Mouse (Mus musculus): Measurements from ENCODE around the gene Fgfr1op. TPM values are rescaled to one million over a fixed set of nuclear protein-coding genes. Genes with fewer than 3 reads are reported as not detected.

Fgfr1op gene
- polyA plus RNA-seq, 1 experiment from 2014 or later = 45.9 TPM

DNA sequence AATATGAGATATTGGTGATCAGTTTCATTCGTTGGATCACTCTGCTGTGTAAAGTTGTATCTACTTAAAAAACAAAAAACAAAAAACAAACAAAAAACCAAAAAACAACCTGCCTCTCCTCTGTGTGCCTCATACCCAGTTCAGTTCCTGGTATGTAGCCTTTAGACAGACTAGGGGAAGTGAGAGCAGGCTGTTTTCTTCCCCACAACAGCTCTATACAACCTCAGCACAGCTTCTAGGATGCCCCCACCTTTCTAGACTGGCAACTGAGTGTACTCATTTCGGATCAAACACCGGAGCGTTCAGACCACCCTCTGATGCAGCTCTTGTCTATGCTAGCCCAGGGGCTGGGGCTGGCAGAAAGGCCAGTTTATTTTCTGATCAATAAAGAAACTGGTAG, 60.4 kb downstream of the Fgfr1op start:
- Histone ChIP-seq H3K9me3 (ENCODE audit: control insufficient read depth, low read length) (no peaks in the 10 kb centered on the region), H3K4me1 (replicated peaks; ENCODE audit: control insufficient read depth, insufficient read depth, low read length) (no peaks in the 10 kb centered on the region), H3K4me2 (replicated peaks; ENCODE audit: low read depth, low read length) (no peak overlapping the region), H3K4me3 (ENCODE audit: low read depth, low read length) (no peak overlapping the region), H3K36me3 (ENCODE audit: control insufficient read depth, insufficient read depth, low read length) (no peaks in the 10 kb centered on the region), H3K27me3 (ENCODE audit: control insufficient read depth, insufficient read depth, low read length) (no peaks in the 10 kb centered on the region), H3K9ac (ENCODE audit: low read depth, low read length) (no peak overlapping the region), H3K27ac (ENCODE audit: low read depth, low read length) (no peak overlapping the region)
- no peak for DNase-seq (ENCODE audit: low spot score)
- ATAC-seq (ENCODE audit: low FRiP score) = no peak
- WGBS = 82% methylated on average over 4 of the region's 4 CpGs

DNA sequence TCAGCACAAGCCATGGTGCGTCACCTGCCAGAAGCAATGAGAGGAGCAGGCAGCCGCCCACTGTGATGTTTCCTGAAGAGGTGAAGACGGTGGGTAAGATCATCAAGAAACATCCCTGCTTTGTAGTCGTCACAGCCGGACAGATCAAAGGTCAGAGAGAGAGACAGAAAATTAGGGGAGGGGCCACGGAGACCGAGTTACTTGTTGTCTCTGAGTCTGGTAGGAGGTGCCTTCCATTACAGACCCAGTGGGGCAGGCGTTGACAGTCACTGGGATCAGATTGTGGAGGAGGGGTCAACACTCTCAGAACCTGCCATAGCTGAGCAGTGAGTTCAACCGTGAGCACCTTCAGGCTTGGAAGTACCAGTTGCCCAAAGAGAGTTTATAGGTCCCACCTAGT, 63.3 kb downstream of the Fgfr1op start:
- H3K4me1 ChIP-seq (replicated peaks; ENCODE audit: control insufficient read depth, insufficient read depth, low read length) = no peaks in the 10 kb centered on the region
- no peak overlapping the region for H3K4me2 ChIP-seq (replicated peaks; ENCODE audit: low read depth, low read length)
- H3K4me3 ChIP-seq (ENCODE audit: low read depth, low read length) = no peak overlapping the region
- WGBS = 40% methylated on average over 9 of the region's 9 CpGs
- no peak for ATAC-seq (ENCODE audit: low FRiP score)
- H3K27me3 ChIP-seq (ENCODE audit: control insufficient read depth, insufficient read depth, low read length) = no peaks in the 10 kb centered on the region
- H3K36me3 ChIP-seq (ENCODE audit: control insufficient read depth, insufficient read depth, low read length) = no peaks in the 10 kb centered on the region
- no peak overlapping the region for H3K27ac ChIP-seq (ENCODE audit: low read depth, low read length)
- H3K9ac ChIP-seq (ENCODE audit: low read depth, low read length) = no peak overlapping the region
- H3K9me3 ChIP-seq (ENCODE audit: control insufficient read depth, low read length) = no peaks in the 10 kb centered on the region
- no peak for DNase-seq (ENCODE audit: low spot score)

DNA sequence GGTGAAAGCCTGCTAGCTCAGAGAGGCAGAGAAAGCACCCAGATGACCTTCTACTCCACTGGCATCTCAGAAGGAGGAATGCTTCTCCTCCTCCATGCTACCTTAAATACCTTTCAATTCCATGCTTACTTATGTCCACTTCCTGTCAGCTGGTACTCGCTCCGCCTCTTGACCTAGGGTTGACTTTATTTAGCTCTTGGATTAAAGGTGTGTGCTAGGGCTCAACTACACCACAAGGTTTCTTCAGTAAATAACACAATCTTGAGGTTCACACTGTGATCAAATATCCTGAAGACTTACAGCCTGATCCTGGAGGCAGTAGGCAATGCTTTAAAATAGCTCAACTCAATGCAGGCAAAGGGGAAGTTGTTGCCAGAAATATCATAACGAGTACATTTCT, 64.3 kb downstream of the Fgfr1op start:
- H3K27ac ChIP-seq (ENCODE audit: low read depth, low read length) = no peak overlapping the region
- WGBS = 94% methylated on average over 3 of the region's 3 CpGs

DNA sequence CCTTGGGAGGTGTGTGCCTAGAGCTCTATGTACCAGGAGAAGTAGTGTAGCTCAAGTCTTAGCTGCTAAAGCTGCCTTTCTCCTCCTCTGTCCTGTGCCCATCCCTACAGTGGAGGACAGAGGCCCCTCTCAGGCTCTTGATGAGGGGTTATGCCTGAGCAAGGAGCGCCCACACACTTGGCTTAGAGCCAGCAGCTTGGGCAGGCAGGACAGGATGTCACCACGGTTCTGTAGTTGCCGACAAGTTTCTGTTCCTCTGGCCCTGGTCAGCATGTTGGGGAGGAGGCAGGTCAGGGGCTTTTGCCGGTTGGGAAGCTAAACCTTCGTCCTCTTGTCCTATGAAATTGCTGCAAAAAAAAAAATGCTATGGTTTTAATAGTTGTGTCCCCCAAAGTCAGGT, 66.8 kb downstream of the Fgfr1op start:
- no peak overlapping the region for H3K9ac ChIP-seq (ENCODE audit: low read depth, low read length)
- no peaks in the 10 kb centered on the region for H3K27me3 ChIP-seq (ENCODE audit: control insufficient read depth, insufficient read depth, low read length)
- no peaks in the 10 kb centered on the region for H3K36me3 ChIP-seq (ENCODE audit: control insufficient read depth, insufficient read depth, low read length)
- 80% methylated on average over 5 of the region's 5 CpGs for WGBS
- no peaks in the 10 kb centered on the region for H3K9me3 ChIP-seq (ENCODE audit: control insufficient read depth, low read length)
- no peak overlapping the region for H3K4me2 ChIP-seq (replicated peaks; ENCODE audit: low read depth, low read length)
- no peak overlapping the region for H3K27ac ChIP-seq (ENCODE audit: low read depth, low read length)
- H3K4me1 ChIP-seq (replicated peaks; ENCODE audit: control insufficient read depth, insufficient read depth, low read length) = no peaks in the 10 kb centered on the region
- DNase-seq (ENCODE audit: low spot score) (no peak), ATAC-seq (ENCODE audit: low FRiP score) (no peak)
- no peak overlapping the region for H3K4me3 ChIP-seq (ENCODE audit: low read depth, low read length)

More for the DNA sequence above, 64.3 kb downstream of the Fgfr1op start:
- Histone ChIP-seq H3K36me3 (ENCODE audit: control insufficient read depth, insufficient read depth, low read length) (no peaks in the 10 kb centered on the region), H3K9me3 (ENCODE audit: control insufficient read depth, low read length) (no peaks in the 10 kb centered on the region), H3K4me2 (replicated peaks; ENCODE audit: low read depth, low read length) (no peak overlapping the region), H3K4me3 (ENCODE audit: low read depth, low read length) (no peak overlapping the region), H3K27me3 (ENCODE audit: control insufficient read depth, insufficient read depth, low read length) (no peaks in the 10 kb centered on the region), H3K4me1 (replicated peaks; ENCODE audit: control insufficient read depth, insufficient read depth, low read length) (no peaks in the 10 kb centered on the region), H3K9ac (ENCODE audit: low read depth, low read length) (no peak overlapping the region)
- ATAC-seq (ENCODE audit: low FRiP score) (no peak), DNase-seq (ENCODE audit: low spot score) (no peak)

DNA sequence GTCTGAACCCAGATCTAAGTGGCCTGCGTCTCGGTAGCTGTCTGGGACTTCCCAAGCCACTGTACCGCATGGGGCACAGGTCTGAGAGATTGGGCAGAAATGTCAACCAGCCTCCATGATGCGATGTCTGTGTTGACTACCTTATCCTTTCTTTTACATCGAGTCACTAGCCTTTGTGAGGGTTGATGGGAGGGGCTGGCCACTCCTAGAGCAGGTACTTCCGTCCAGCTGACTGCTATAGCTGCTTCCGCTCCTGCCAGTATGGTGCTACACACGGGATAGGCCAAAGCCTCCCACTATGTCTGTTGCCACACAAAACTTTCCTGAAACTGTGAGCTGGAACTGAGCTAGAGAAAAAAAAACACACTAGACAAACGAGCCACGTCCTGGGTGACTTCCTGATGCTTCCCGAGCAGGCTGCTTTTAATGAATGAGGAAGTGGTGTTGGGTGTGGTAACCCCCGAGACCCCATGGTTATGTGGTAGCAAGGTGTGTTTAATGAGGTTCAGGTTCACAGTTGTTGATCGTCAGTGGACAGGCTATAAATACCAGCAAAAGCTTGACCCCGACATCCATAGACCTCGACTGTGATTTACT, 68.4 kb downstream of the Fgfr1op start:
- H3K4me2 ChIP-seq (replicated peaks; ENCODE audit: low read depth, low read length) = no peak overlapping the region
- no peak overlapping the region for H3K9ac ChIP-seq (ENCODE audit: low read depth, low read length)
- H3K4me3 ChIP-seq (ENCODE audit: low read depth, low read length) = no peak overlapping the region
- WGBS = 85% methylated on average over 15 of the region's 15 CpGs
- H3K27ac ChIP-seq (ENCODE audit: low read depth, low read length) = no peak overlapping the region
- H3K4me1 ChIP-seq (replicated peaks; ENCODE audit: control insufficient read depth, insufficient read depth, low read length) = no peaks in the 10 kb centered on the region
- no peaks in the 10 kb centered on the region for H3K9me3 ChIP-seq (ENCODE audit: control insufficient read depth, low read length)
- DNase-seq (ENCODE audit: low spot score) (no peak), ATAC-seq (ENCODE audit: low FRiP score) (no peak)
- no peaks in the 10 kb centered on the region for H3K36me3 ChIP-seq (ENCODE audit: control insufficient read depth, insufficient read depth, low read length)
- no peaks in the 10 kb centered on the region for H3K27me3 ChIP-seq (ENCODE audit: control insufficient read depth, insufficient read depth, low read length)

DNA sequence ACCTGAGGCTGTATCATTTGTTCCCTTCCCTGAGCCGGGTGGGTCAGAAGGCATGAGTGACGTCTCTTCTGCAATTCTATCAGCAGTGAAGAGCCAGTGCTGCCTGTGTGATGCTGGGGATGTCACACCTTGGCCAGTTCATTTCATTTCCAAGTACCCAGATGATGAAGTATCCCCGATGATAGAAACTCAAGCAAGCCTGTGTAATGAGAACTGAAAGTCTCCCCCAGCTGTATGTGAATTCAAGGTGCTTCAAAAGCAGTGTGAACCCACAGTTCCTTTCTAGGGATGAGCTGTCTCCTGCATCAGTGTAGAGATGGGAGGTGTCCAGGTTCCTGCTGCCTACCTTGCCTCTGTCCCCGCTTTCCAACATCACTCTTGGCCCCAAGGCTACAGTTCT, 69.2 kb downstream of the Fgfr1op start:
- H3K9me3 ChIP-seq (ENCODE audit: control insufficient read depth, low read length) = no peaks in the 10 kb centered on the region
- no peaks in the 10 kb centered on the region for H3K4me1 ChIP-seq (replicated peaks; ENCODE audit: control insufficient read depth, insufficient read depth, low read length)
- no peak overlapping the region for H3K4me2 ChIP-seq (replicated peaks; ENCODE audit: low read depth, low read length)
- H3K36me3 ChIP-seq (ENCODE audit: control insufficient read depth, insufficient read depth, low read length) = no peaks in the 10 kb centered on the region
- no peak overlapping the region for H3K4me3 ChIP-seq (ENCODE audit: low read depth, low read length)
- H3K27ac ChIP-seq (ENCODE audit: low read depth, low read length) = no peak overlapping the region
- 92% methylated on average over 4 of the region's 4 CpGs for WGBS
- H3K27me3 ChIP-seq (ENCODE audit: control insufficient read depth, insufficient read depth, low read length) = no peaks in the 10 kb centered on the region
- DNase-seq (ENCODE audit: low spot score) (no peak), ATAC-seq (ENCODE audit: low FRiP score) (no peak)
- H3K9ac ChIP-seq (ENCODE audit: low read depth, low read length) = no peak overlapping the region

DNA sequence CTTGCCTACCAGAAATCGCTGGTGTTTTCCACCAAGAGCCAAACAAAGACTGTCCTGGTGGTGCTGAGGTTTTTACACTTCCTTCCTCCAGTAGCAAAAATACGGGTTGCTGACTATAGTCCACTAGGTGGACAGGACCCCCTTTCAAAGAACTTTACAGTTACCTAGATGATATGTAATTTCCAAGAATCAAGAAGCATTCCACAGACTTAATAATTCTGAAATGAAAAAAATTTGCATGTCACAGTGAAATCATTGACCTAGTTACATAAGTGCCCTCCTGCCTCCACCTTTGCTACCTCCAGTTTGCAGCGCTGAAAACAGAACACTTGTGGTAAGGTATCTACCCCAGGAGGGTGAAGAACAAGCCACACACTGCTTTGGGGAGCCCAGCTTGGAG, 70.4 kb downstream of the Fgfr1op start, which contains the start of gene Ccr6:
TSS of gene Ccr6 (plus strand) at position 301 of the 400 bp plus-strand sequence.
- no peak within 1 kb of the TSS for H3K4me2 ChIP-seq (replicated peaks; ENCODE audit: low read depth, low read length)

DNA sequence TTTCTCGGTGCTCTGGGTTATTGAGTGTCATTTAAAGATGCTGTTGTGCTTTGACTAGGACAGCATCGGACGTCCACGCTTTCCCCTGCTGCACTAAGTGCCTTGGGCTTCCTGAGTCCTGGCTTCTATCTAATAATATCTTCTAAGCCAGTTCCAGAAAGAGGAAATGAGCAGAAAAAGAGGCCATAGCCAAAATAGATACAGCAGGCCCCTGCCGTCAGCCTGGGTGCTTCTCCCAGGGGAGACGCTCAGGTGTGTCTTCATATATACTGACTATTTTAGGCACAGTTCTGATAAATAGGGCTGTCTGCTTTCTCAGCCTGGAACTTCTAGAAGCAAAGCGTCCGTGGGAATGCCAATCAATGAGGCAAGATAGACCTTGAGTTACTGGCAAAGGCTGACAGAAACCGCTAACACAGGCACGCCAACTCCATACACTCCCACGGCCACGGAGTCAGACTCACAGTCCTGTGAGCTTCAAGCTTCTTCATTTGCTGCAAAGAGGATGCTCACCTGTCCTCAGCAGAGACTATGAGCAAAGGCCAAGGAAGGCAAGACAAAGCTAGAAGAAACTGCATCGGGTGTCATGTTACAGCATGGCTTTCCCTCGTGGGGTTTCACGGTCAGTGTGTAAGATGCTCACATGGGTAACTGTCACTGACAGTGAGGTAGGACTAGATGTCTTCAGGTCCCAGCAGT, 72.9 kb downstream of the Fgfr1op start:
- ATAC-seq (ENCODE audit: low FRiP score) (no peak), DNase-seq (ENCODE audit: low spot score) (no peak)
- H3K36me3 ChIP-seq (ENCODE audit: control insufficient read depth, insufficient read depth, low read length) = no peaks in the 10 kb centered on the region
- no peaks in the 10 kb centered on the region for H3K9me3 ChIP-seq (ENCODE audit: control insufficient read depth, low read length)
- H3K27ac ChIP-seq (ENCODE audit: low read depth, low read length) = no peak overlapping the region
- H3K9ac ChIP-seq (ENCODE audit: low read depth, low read length) = no peak overlapping the region
- H3K4me1 ChIP-seq (replicated peaks; ENCODE audit: control insufficient read depth, insufficient read depth, low read length) = no peaks in the 10 kb centered on the region; the same call in 1 of the 2 replicates
- H3K4me3 ChIP-seq (ENCODE audit: low read depth, low read length) = no peak overlapping the region
- 86% methylated on average over 15 of the region's 15 CpGs for WGBS
- no peaks in the 10 kb centered on the region for H3K27me3 ChIP-seq (ENCODE audit: control insufficient read depth, insufficient read depth, low read length)
- no peak overlapping the region for H3K4me2 ChIP-seq (replicated peaks; ENCODE audit: low read depth, low read length)

More for the DNA sequence above, 70.4 kb downstream of the Fgfr1op start, which contains the start of gene Ccr6:
- Histone ChIP-seq H3K36me3 (ENCODE audit: control insufficient read depth, insufficient read depth, low read length) (no peaks in the 10 kb centered on the region), H3K27ac (ENCODE audit: low read depth, low read length) (no peak within 1 kb of the TSS), H3K4me1 (replicated peaks; ENCODE audit: control insufficient read depth, insufficient read depth, low read length) (no peaks in the 10 kb centered on the region; the same call in 1 of the 2 replicates), H3K9me3 (ENCODE audit: control insufficient read depth, low read length) (no peaks in the 10 kb centered on the region), H3K4me3 (ENCODE audit: low read depth, low read length) (no peak within 1 kb of the TSS), H3K27me3 (ENCODE audit: control insufficient read depth, insufficient read depth, low read length) (no peaks in the 10 kb centered on the region), H3K9ac (ENCODE audit: low read depth, low read length) (no peak within 1 kb of the TSS)
- ATAC-seq (ENCODE audit: low FRiP score) (no peak), DNase-seq (ENCODE audit: low spot score) (no peak)
- WGBS = 79% methylated on average over 3 of the region's 3 CpGs

DNA sequence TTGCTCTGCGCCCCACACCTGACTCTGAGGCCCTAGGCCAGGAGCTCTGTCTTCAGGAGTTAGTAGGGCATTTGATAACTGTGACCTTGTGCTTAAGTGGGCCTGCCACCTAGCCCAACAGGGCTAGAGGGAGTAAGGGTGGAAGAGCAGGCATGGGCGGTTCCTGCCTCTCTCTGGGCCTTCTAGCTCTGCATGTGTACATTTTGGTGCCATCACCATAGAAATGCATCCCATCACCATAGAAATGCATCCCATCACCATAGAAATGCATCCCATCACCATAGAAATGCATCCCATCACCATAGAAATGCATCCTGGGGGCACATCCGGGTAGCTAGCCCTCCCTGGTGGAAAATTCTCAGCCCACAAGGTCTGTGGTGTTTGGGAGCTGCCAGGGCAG, 74.3 kb downstream of the Fgfr1op start:
- Histone ChIP-seq H3K4me1 (replicated peaks; ENCODE audit: control insufficient read depth, insufficient read depth, low read length) (no peaks in the 10 kb centered on the region; the same call in 1 of the 2 replicates), H3K4me3 (ENCODE audit: low read depth, low read length) (no peak overlapping the region), H3K9ac (ENCODE audit: low read depth, low read length) (no peak overlapping the region), H3K27me3 (ENCODE audit: control insufficient read depth, insufficient read depth, low read length) (no peaks in the 10 kb centered on the region), H3K9me3 (ENCODE audit: control insufficient read depth, low read length) (no peaks in the 10 kb centered on the region), H3K4me2 (replicated peaks; ENCODE audit: low read depth, low read length) (no peak overlapping the region), H3K27ac (ENCODE audit: low read depth, low read length) (no peak overlapping the region), H3K36me3 (ENCODE audit: control insufficient read depth, insufficient read depth, low read length) (no peaks in the 10 kb centered on the region)
- ATAC-seq (ENCODE audit: low FRiP score) (no peak), DNase-seq (ENCODE audit: low spot score) (no peak)
- WGBS = 76% methylated on average over 3 of the region's 3 CpGs
